Mouse (Mus musculus): Measurements from ENCODE around the gene Pgm2l1. TPM values are rescaled to one million over a fixed set of nuclear protein-coding genes. Genes with fewer than 3 reads are reported as not detected.

The Pgm2l1 gene
- total and polyA plus RNA-seq, 3 experiments, result 5.7 to 10.5 TPM; not detected in 1

- Histone ChIP-seq H3K79me2 (ENCODE audit: control insufficient read depth, insufficient read depth, low read length, poor library complexity) (no peaks in the 10 kb centered on the region), H3K36me3 (ENCODE audit: control insufficient read depth in 1 of 2, insufficient read depth in 2 of 2, low read length in 2 of 2) (peaks cover 0 to 29% of the 10 kb centered on the region in 2 experiments; a peak in 2 of 4 replicates), H3K27ac (ENCODE audit: control insufficient read depth, low read depth, low read length) (peak overlapping the region; percentile 84), H3K9me3 (replicated peaks; ENCODE audit: insufficient read depth, low read length) (no peaks in the 10 kb centered on the region), H3K4me1 (ENCODE audit: control insufficient read depth in 1 of 2, insufficient read depth in 2 of 2, low read length in 2 of 2) (peaks cover 14 to 21% of the 10 kb centered on the region in 2 experiments), H3K27me3 (ENCODE audit: control insufficient read depth in 1 of 2, insufficient read depth in 2 of 2, low read length in 2 of 2) (no peaks in the 10 kb centered on the region), H3K4me3 (ENCODE audit: control insufficient read depth in 1 of 2, insufficient read depth in 1 of 2, low read depth in 2 of 2, low read length in 2 of 2) (no peak overlapping the region), H3K9ac (ENCODE audit: control insufficient read depth, low read depth, low read length, poor library complexity, severe bottlenecking) (peak overlapping the region; percentile 22; the same call in 1 of the 2 replicates)
- DNase-seq (ENCODE audit: low read depth, low spot score), result peak; percentile 47
- TF ChIP-seq MXI1 (IDR thresholded peaks at IDR 0.05; ENCODE audit: low read depth, low read length) (peak; percentile 30; the same call in 1 of the 2 replicates), MAFK (IDR thresholded peaks at IDR 0.05; ENCODE audit: borderline replicate concordance, low read depth, low read length) (no peak), GATA1 (IDR thresholded peaks at IDR 0.05; ENCODE audit: low read depth, low read length) (peak; percentile 69), POLR2AphosphoS2 (IDR thresholded peaks at IDR 0.05; ENCODE audit: low read length) (no peak), ETS1 (IDR thresholded peaks at IDR 0.05; ENCODE audit: low read depth, low read length) (peak; percentile 18; the same call in 1 of the 2 replicates), EP300 (IDR thresholded peaks at IDR 0.05; ENCODE audit: low read depth in 1 of 2, low read length in 2 of 2) (peak; percentile 72 to 79), USF1 (IDR thresholded peaks at IDR 0.05; ENCODE audit: low read depth, low read length) (no peak), KAT2A (conservative IDR thresholded peaks at IDR 0.05; ENCODE audit: low read depth, low read length) (no peak), CHD1 (IDR thresholded peaks at IDR 0.05; ENCODE audit: low read depth, low read length) (no peak), TCF12 (IDR thresholded peaks at IDR 0.05; ENCODE audit: low read depth, low read length) (peak; percentile 67), RCOR1 (IDR thresholded peaks at IDR 0.05; ENCODE audit: low read depth, low read length) (peak; percentile 38), MAX (IDR thresholded peaks at IDR 0.05; ENCODE audit: low read length) (no peak)
Measured at GRCm38 (mm10) chr7:100244225-100244624, 17.0 kb downstream of the Pgm2l1 start.

- no peak for DNase-seq (ENCODE audit: low read depth, low spot score)
- no peak for TF ChIP-seq MAX (IDR thresholded peaks at IDR 0.05; ENCODE audit: low read length)
- TF ChIP-seq ELF1 (IDR thresholded peaks at IDR 0.05; ENCODE audit: low read depth, low read length), result no peak
- no peak overlapping the region for H3K27ac ChIP-seq (ENCODE audit: control insufficient read depth, low read depth, low read length)
Measured at GRCm38 (mm10) chr7:100245176-100245575, 18.0 kb downstream of the Pgm2l1 start.

GRCm38 (mm10) chr7:100250667-100251066, 23.5 kb downstream of the Pgm2l1 start:
- no peaks in the 10 kb centered on the region; a peak in 1 of 4 replicates for H3K4me1 ChIP-seq (ENCODE audit: control insufficient read depth in 1 of 2, insufficient read depth in 2 of 2, low read length in 2 of 2)
- H3K9me3 ChIP-seq (replicated peaks; ENCODE audit: insufficient read depth, low read length), result no peaks in the 10 kb centered on the region
- H3K9ac ChIP-seq (ENCODE audit: control insufficient read depth, low read depth, low read length, poor library complexity, severe bottlenecking), result no peak overlapping the region
- no peaks in the 10 kb centered on the region for H3K79me2 ChIP-seq (ENCODE audit: control insufficient read depth, insufficient read depth, low read length, poor library complexity)
- H3K27me3 ChIP-seq (ENCODE audit: control insufficient read depth in 1 of 2, insufficient read depth in 2 of 2, low read length in 2 of 2), result no peaks in the 10 kb centered on the region
- no peak overlapping the region for H3K27ac ChIP-seq (ENCODE audit: control insufficient read depth, low read depth, low read length)
- no peak overlapping the region for H3K4me3 ChIP-seq (ENCODE audit: control insufficient read depth in 1 of 2, insufficient read depth in 1 of 2, low read depth in 2 of 2, low read length in 2 of 2)
- no peaks in the 10 kb centered on the region; a peak in 2 of 4 replicates for H3K36me3 ChIP-seq (ENCODE audit: control insufficient read depth in 1 of 2, insufficient read depth in 2 of 2, low read length in 2 of 2)
- no peak for TF ChIP-seq ELF1 (IDR thresholded peaks at IDR 0.05; ENCODE audit: low read depth, low read length)
- TF ChIP-seq MYB (IDR thresholded peaks at IDR 0.05; ENCODE audit: low read depth, low read length), result no peak
- TF ChIP-seq POLR2AphosphoS5 (IDR thresholded peaks at IDR 0.05; ENCODE audit: borderline replicate concordance, low read depth, low read length), result no peak
- peak; percentile 73 for TF ChIP-seq GABPA (IDR thresholded peaks at IDR 0.05; ENCODE audit: low read depth, low read length)
- DNase-seq (ENCODE audit: low read depth, low spot score), result peak; percentile 13

More at GRCm38 (mm10) chr7:100245176-100245575, 18.0 kb downstream of the Pgm2l1 start:
- Histone ChIP-seq H3K36me3 (ENCODE audit: control insufficient read depth in 1 of 2, insufficient read depth in 2 of 2, low read length in 2 of 2) (peaks cover 0 to 29% of the 10 kb centered on the region in 2 experiments; a peak in 2 of 4 replicates), H3K9me3 (replicated peaks; ENCODE audit: insufficient read depth, low read length) (no peaks in the 10 kb centered on the region), H3K9ac (ENCODE audit: control insufficient read depth, low read depth, low read length, poor library complexity, severe bottlenecking) (no peak overlapping the region), H3K27me3 (ENCODE audit: control insufficient read depth in 1 of 2, insufficient read depth in 2 of 2, low read length in 2 of 2) (no peaks in the 10 kb centered on the region), H3K79me2 (ENCODE audit: control insufficient read depth, insufficient read depth, low read length, poor library complexity) (no peaks in the 10 kb centered on the region), H3K4me3 (ENCODE audit: control insufficient read depth in 1 of 2, insufficient read depth in 1 of 2, low read depth in 2 of 2, low read length in 2 of 2) (no peak overlapping the region), H3K4me1 (ENCODE audit: control insufficient read depth in 1 of 2, insufficient read depth in 2 of 2, low read length in 2 of 2) (peaks cover 14 to 21% of the 10 kb centered on the region in 2 experiments)

All from MEL (cell line).